Mouse (Mus musculus): Measurements from ENCODE around the gene Top2b.

Gene Top2b

DNA sequence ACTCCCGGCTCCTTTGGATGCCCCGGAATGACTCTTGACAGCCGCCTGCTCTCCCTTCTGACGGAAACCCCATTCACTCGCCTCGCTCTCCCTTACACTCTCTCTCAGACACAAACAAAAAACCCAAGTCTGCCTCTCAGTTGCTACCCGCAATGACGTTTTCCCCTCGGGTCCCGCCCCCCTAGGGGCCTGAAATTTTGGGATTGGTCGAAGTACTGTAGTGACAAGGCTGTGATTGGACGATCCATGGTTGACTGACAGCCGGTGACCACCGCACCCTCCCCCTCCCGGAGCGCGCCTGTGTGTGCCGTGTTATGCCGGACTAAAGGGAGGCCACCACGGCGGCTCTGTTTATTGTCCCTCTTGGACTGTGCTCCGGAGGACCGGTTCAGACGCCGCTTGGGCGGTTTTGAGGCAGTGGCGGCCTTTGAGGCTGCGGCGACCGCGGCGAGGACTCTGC is at the start of gene Top2b:
TSS of gene Top2b (plus strand) at position 302 of the 460 bp plus-strand sequence.
- ChIA-PET CTCF (interaction anchor here in 1 of 4 experiments (0.7 kb wide), 1 partner anchor 29 kb away, joined by 3 read pairs; no protein-coding TSS in a partner anchor), POLR2A (interaction anchor here in 3 of 4 experiments (0.7 to 1.8 kb wide), 11 partner anchors 15 to 1591 kb away, joined by 3 to 14 read pairs (median 5); partner anchors contain the start of genes Ngly1 (in 1 of the 3) and Oxsm (in 1 of the 3))

- ChIA-PET POLR2A (no interaction called here), CTCF (no interaction called here)
Observed at GRCm38 (mm10) chr14:16316715-16317114, 48.3 kb upstream of the Top2b start.

DNA sequence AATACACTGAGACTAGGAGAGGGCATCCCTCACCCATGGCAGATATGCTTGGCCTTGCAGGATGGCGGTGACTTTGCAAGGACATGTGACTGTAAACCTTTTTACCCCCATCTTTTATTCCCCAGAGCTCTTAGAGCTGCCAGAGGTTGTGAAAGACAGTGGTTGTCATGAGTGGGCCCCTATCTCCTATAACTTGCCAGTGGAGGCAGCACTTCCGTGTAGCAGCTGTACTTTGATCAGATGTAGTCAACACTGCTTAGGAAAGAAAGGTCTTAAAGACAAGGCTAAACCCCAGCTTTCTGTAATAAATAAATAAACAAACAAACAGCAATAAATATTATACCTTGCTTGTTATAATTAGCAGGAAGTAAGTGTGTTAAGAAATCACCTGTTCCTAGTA is 45.2 kb upstream of the Top2b start:
- ChIA-PET POLR2A (interaction anchor here in 1 of 4 experiments (1.4 kb wide), 1 partner anchor 9 kb away, joined by 5 read pairs; no protein-coding TSS in a partner anchor), CTCF (no interaction called here)

GRCm38 (mm10) chr14:16324394-16324793 is 40.6 kb upstream of the Top2b start:
- ChIA-PET CTCF (no interaction called here), POLR2A (no interaction called here)

GRCm38 (mm10) chr14:16325208-16325607 is 39.8 kb upstream of the Top2b start:
- ChIA-PET POLR2A (interaction anchor here in 1 of 4 experiments (0.8 kb wide), 1 partner anchor 13 kb away, joined by 3 read pairs; no protein-coding TSS in a partner anchor), CTCF (no interaction called here)

DNA sequence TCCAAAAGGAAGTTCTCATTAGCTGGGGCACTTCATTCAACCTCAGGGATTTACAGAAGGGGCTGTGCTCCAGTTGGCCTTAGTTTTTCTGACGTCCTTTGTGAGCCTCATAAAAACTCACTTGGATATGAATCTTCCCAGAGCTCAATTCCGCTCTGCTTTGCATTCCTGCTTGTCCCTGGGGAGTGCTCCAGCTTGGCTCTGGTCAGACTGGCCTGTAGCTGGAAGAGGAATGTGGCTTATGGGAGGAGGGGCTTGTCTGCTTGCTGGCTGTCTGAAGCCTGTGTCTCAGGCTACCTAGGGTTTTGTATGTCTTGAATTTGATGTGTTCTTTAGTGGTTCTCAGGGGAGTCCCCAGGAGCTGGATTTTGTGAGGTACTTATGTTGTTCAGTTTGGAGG is 36.4 kb upstream of the Top2b start:
- POLR2A ChIA-PET: interaction anchor here in 3 of 4 experiments (0.9 to 1.9 kb wide), 6 partner anchors 9 to 85 kb away, joined by 3 to 5 read pairs (median 3); no protein-coding TSS in a partner anchor
- CTCF ChIA-PET: no interaction called here

GRCm38 (mm10) chr14:16328959-16329480 is 36.0 kb upstream of the Top2b start:
- POLR2A ChIA-PET: interaction anchor here in 3 of 4 experiments (0.9 to 1.9 kb wide), 6 partner anchors 10 to 86 kb away, joined by 3 to 5 read pairs (median 3); no protein-coding TSS in a partner anchor
- CTCF ChIA-PET: no interaction called here

DNA sequence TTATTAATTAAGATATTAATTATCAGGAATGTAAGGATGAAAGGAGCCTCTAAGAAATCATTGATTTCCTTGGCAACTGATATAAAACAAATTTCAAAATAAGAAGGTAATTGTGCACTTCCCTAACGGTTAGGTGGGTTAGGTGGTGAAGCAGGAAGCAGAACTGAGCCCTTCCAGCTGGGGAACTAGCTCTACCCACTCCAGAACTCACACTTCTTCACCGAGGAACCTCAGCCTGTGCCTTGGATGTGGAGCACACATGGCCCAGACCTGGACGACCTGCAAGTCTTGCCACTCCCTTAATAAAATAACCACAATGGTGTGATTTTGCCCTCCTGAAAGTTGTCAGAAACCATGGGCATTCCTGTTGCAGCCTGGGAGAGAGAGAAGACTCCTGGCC is 35.2 kb upstream of the Top2b start:
- POLR2A ChIA-PET: interaction anchor here in 2 of 4 experiments (1.7 to 1.9 kb wide), 2 partner anchors 11 to 87 kb away, joined by 5 read pairs; no protein-coding TSS in a partner anchor
- CTCF ChIA-PET: no interaction called here

DNA sequence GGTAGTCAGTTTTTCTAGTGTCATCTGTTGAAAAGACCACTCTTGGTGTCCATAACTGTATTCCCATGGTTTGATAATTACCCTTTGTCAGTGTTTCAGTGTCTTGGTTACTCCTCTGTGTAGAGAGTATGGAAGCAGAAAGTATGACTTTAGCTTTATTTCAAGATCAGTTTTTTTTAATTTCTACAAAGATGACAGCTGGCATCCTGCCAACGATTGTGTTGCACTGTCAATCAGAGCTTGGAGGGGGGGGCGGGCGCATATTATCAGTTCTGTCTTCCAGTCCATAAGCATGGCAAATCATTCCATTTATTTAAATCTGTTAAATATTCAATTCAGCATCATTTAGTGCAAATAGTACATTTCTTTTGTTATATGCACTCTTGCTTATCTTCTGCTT is 30.7 kb upstream of the Top2b start:
- POLR2A ChIA-PET: interaction anchor here in 3 of 4 experiments (0.5 to 1.3 kb wide), 4 partner anchors 14 to 502 kb away, joined by 3 read pairs; no protein-coding TSS in a partner anchor

DNA sequence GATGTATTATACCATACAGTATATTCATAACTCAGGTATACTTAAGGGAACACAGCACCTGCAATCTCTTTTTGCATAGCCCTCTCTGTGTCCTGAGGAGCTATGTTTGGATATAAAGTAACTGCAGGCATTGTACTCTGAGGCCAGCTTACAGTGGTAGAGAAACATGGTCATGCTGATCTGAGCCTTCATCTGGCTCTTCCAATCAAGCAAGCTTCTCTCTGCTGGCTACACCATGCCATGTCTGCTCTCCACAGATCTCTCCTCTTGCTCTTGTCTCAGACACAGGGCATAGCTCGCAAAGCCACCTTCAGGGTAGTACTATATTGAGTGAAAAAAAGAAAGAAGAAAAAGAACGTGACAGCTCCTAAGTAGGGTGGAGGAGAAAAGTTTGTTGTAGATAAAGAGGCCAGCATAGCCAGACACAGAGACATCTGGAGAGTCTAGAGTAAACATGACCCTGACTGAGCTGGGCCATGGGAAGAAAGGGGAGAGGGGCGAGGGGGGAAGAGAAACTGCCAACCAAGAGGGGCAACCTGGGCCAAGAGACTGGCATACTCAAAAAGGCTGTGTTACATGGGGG is 29.1 kb upstream of the Top2b start:
- ChIA-PET CTCF (interaction anchor here in 2 of 4 experiments (0.5 to 0.7 kb wide), 2 partner anchors 28 to 30 kb away, joined by 3 read pairs; no protein-coding TSS in a partner anchor), POLR2A (interaction anchor here in 1 of 4 experiments (0.8 to 1.4 kb wide), 4 partner anchors 22 to 192 kb away, joined by 3 to 4 read pairs (median 3); no protein-coding TSS in a partner anchor)

More for the DNA sequence above, 30.7 kb upstream of the Top2b start:
- CTCF ChIA-PET: no interaction called here

GRCm38 (mm10) chr14:16347505-16347904 is 17.5 kb upstream of the Top2b start:
- ChIA-PET CTCF (no interaction called here), POLR2A (interaction anchor here in 1 of 4 experiments (0.8 kb wide), 1 partner anchor 17 kb away, joined by 3 read pairs; no protein-coding TSS in a partner anchor)

DNA sequence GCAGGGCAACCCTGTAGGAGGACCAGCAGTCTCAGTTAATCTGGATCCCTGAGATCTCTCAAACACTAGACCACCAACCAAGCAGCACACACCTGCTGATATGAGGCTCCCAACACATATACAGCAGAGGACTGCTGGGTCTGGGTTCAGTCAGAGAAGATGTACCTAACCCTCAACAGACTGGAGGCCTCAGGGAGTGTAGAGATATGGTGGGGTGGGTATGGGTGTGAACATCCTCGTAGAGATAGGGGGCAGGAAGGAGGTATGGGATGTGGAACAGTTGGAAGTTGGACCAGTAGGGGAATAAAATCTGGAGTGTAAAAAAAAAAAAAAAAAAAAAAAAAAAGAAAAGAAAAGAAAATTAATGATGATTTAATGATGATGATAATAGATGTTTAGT is 5.3 kb upstream of the Top2b start:
- ChIA-PET POLR2A (no interaction called here), CTCF (no interaction called here)

- POLR2A ChIA-PET: interaction anchor here in 3 of 4 experiments (0.6 to 1.8 kb wide), 29 partner anchors 9 to 1592 kb away, joined by 3 to 14 read pairs (median 4); partner anchors contain the start of genes Ngly1 (in 1 of the 3) and Oxsm (in 1 of the 3)
- CTCF ChIA-PET: interaction anchor here in 2 of 4 experiments (0.6 to 0.7 kb wide), 2 partner anchors 28 to 1005 kb away, joined by 3 read pairs; no protein-coding TSS in a partner anchor
Observed at GRCm38 (mm10) chr14:16364161-16364831, 683 bp upstream of the Top2b start.

GRCm38 (mm10) chr14:16365362-16366173 is 589 bp downstream of the Top2b start:
- ChIA-PET POLR2A (interaction anchor here in 1 of 4 experiments (0.8 to 1.2 kb wide), 2 partner anchors 117 to 122 kb away, joined by 5 to 7 read pairs; partner anchors contain the start of gene Ngly1), CTCF (interaction anchor here in 1 of 4 experiments (0.6 kb wide), 1 partner anchor 30 kb away, joined by 3 read pairs; no protein-coding TSS in a partner anchor)

- ChIA-PET CTCF (interaction anchor here in 1 of 4 experiments (0.6 kb wide), 1 partner anchor 30 kb away, joined by 3 read pairs; no protein-coding TSS in a partner anchor), POLR2A (interaction anchor here in 1 of 4 experiments (0.8 to 1.2 kb wide), 2 partner anchors 118 to 123 kb away, joined by 5 to 7 read pairs; partner anchors contain the start of gene Ngly1)
Observed at GRCm38 (mm10) chr14:16366174-16366889, 1.4 kb downstream of the Top2b start.

GRCm38 (mm10) chr14:16366986-16367385 is 2.0 kb downstream of the Top2b start:
- CTCF ChIA-PET: no interaction called here
- POLR2A ChIA-PET: no interaction called here

DNA sequence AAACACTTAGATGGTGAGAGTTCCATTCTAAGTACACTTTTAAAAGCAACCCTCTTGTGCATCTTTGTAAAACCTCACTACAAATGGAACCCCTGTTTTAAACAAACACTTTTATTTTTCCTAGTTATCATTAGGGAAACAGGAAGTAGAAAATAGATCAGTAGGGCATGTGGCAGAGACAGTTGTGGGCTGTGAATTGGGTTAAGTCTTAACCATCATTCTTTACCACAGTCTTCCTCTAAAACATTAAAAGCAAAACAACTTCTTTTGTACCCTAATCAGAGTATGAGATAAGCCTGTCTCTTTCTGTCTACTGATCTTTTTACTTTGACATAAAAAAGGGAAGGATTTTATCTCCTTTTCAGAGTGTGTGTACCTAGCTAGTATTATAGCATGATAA is 7.8 kb downstream of the Top2b start:
- ChIA-PET POLR2A (no interaction called here), CTCF (no interaction called here)

DNA sequence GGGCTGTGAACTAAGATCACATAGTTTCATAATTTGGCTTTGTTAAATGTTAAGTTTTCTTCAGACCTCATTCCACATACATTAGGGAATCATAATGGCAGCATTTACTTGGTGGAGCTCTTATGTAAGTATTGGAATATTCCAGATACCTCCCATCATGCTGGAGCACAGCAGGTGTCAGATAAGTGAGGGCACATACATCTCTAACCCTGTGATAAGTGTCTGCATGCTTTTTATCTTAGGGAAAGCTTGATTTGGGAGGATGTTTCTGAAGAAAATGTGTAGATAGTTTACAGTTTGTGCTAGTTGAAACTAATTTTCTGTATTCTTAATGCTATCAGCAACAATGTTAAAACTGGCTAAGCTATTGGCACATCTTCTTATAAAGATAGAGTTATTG is 8.2 kb downstream of the Top2b start:
- POLR2A ChIA-PET: interaction anchor here in 1 of 4 experiments (1.0 kb wide), 1 partner anchor 9 kb away, joined by 4 read pairs; no protein-coding TSS in a partner anchor
- CTCF ChIA-PET: no interaction called here

Measured in embryonic stem cell, embryonic (primary cell).